Mouse (Mus musculus) left cerebral cortex, adult 6 months (tissue): Measurements from ENCODE around the gene Olfr493. TPM values are rescaled to one million over a fixed set of nuclear protein-coding genes. Genes with fewer than 3 reads are reported as not detected.

Source experiments
- long read RNA-seq, 2 experiments: library from polyadenylated mRNA; unstranded; transcript quantifications; one replicate each; pipeline ENCODE4 v2.0.0; 2019 to 2020
- polyA plus RNA-seq: library from polyadenylated mRNA; unstranded; fragments of <200 nt; fragmentation: Nextera tagmentation; gene quantifications from 2 replicates; pipeline ENCODE4 v1.2.3, GENCODE M21; 2021

Gene Olfr493
- polyA plus RNA-seq: not detected in 2 replicates
- long read RNA-seq, experiment 1: 0 reads
- long read RNA-seq, experiment 2: 0 reads

GRCm38 (mm10) chr7:108346879-108347278, at the start of gene Olfr493:
Gene Olfr493, minus strand, starts transcription at chr7:108346979.

GRCm38 (mm10) chr7:108392867-108393266, 46.1 kb upstream of the Olfr493 start, which contains the start of gene Olfr495:
Gene Olfr495, plus strand, starts transcription at chr7:108393167.

GRCm38 (mm10) chr7:108365035-108365434, 18.3 kb upstream of the Olfr493 start, which contains the start of gene Olfr494:
Gene Olfr494, plus strand, starts transcription at chr7:108365335.

GRCm38 (mm10) chr7:108323574-108323973, 23.2 kb downstream of the Olfr493 start, which contains the start of gene Olfr492:
Gene Olfr492, minus strand, starts transcription at chr7:108323674.

GRCm38 (mm10) chr7:108313151-108313550, 33.6 kb downstream of the Olfr493 start, which contains the start of gene Olfr491:
Gene Olfr491, plus strand, starts transcription at chr7:108313451.

Other genes starting within 250 kb of the Olfr493 start
- not detected in 2 replicates for gene Olfr482, start 249.4 kb downstream of the Olfr493 start, polyA plus RNA-seq
- not detected in 2 replicates for gene Olfr483, start 246.1 kb downstream of the Olfr493 start, polyA plus RNA-seq
- gene Olfr484, start 219.5 kb downstream of the Olfr493 start, polyA plus RNA-seq: 0.06 TPM in 1 of 2 replicates, not detected in the other
- not detected in 2 replicates for gene Olfr485, start 187.1 kb downstream of the Olfr493 start, polyA plus RNA-seq
- gene Olfr486, start 174.2 kb downstream of the Olfr493 start, polyA plus RNA-seq: not detected in 2 replicates
- gene Olfr487, start 132.3 kb downstream of the Olfr493 start, polyA plus RNA-seq: not detected in 2 replicates
- gene Olfr488, start 88.6 kb downstream of the Olfr493 start, polyA plus RNA-seq: not detected in 2 replicates
- not detected in 2 replicates for gene Olfr490, start 58.0 kb downstream of the Olfr493 start, polyA plus RNA-seq
- gene Olfr491, start 33.5 kb downstream of the Olfr493 start, polyA plus RNA-seq: not detected in 2 replicates
- gene Olfr492, start 23.3 kb downstream of the Olfr493 start, polyA plus RNA-seq: not detected in 2 replicates
- gene Olfr494, start 18.4 kb upstream of the Olfr493 start, polyA plus RNA-seq: not detected in 2 replicates
- not detected in 2 replicates for gene Olfr495, start 46.2 kb upstream of the Olfr493 start, polyA plus RNA-seq
- not detected in 2 replicates for gene Olfr497, start 73.4 kb upstream of the Olfr493 start, polyA plus RNA-seq
- not detected in 2 replicates for gene Olfr498, start 118.3 kb upstream of the Olfr493 start, polyA plus RNA-seq
- not detected in 2 replicates for gene Olfr502, start 178.1 kb upstream of the Olfr493 start, polyA plus RNA-seq
- not detected in 2 replicates for gene Olfr503, start 197.5 kb upstream of the Olfr493 start, polyA plus RNA-seq
- not detected in 2 replicates for gene Olfr504, start 218.8 kb upstream of the Olfr493 start, polyA plus RNA-seq